Mouse (Mus musculus) MEL (cell line): ENCODE measurements at regions not wholly inside any gene's neighbourhood (a gene's known extent, or its start where the extent isn't known, plus 50 kb on each side); places are given as distances from the start of the nearest gene placed in this dataset.

Source experiments
- DNase-seq: peaks from one replicate; pipeline ENCODE4 v3.0.0; 2011; ENCODE audit warnings: low read depth, low spot score
- H3K27ac ChIP-seq: 2 replicates; pipeline ENCODE4 v1.5.1; 2012; ENCODE audit warnings: low read depth, mild to moderate bottlenecking, control low read depth, low read length, moderate library complexity; ENCODE audit not compliant: control insufficient read depth
- H3K27me3 ChIP-seq, 2 experiments: fragments of 150-350 bp in 1 of 2; sonication (generic) in 1 of 2; 2 replicates each; pipeline ENCODE4 v1.6.1; 2012; ENCODE audit warnings: low read length in 2 of 2, mild to moderate bottlenecking in 2 of 2, improper control_type of control experiment in 1 of 2, moderate library complexity in 1 of 2; ENCODE audit not compliant: insufficient read depth in 2 of 2, control insufficient read depth in 1 of 2
- H3K36me3 ChIP-seq, 2 experiments: 2 replicates each; pipeline ENCODE4 v1.6.1; 2012 to 2014; ENCODE audit warnings: low read length in 2 of 2, improper control_type of control experiment in 1 of 2, inconsistent platforms in 1 of 2, mild to moderate bottlenecking in 1 of 2; ENCODE audit not compliant: insufficient read depth in 2 of 2, control insufficient read depth in 1 of 2
- H3K4me1 ChIP-seq, 2 experiments: fragments of 150-350 bp in 1 of 2; sonication (generic) in 1 of 2; 2 replicates each; pipeline ENCODE4 v1.6.1; 2012; ENCODE audit warnings: low read length in 2 of 2, improper control_type of control experiment in 1 of 2, mild to moderate bottlenecking in 1 of 2; ENCODE audit not compliant: insufficient read depth in 2 of 2, control insufficient read depth in 1 of 2
- H3K4me3 ChIP-seq, 2 experiments: fragments of 150-350 bp in 1 of 2; sonication (generic) in 1 of 2; 2 replicates each; pipeline ENCODE4 v1.5.1; 2012; ENCODE audit warnings: low read depth in 2 of 2, low read length in 2 of 2, mild to moderate bottlenecking in 2 of 2, moderate library complexity in 2 of 2, control low read depth in 1 of 2, improper control_type of control experiment in 1 of 2; ENCODE audit not compliant: control insufficient read depth in 1 of 2, insufficient read depth in 1 of 2
- H3K79me2 ChIP-seq: 2 replicates; pipeline ENCODE4 v1.6.1; 2012; ENCODE audit warnings: mild to moderate bottlenecking, low read length, moderate library complexity; ENCODE audit not compliant: control insufficient read depth, poor library complexity, insufficient read depth
- H3K9ac ChIP-seq: 2 replicates; pipeline ENCODE4 v1.6.1; 2012; ENCODE audit warnings: low read depth, mild to moderate bottlenecking, control low read depth, low read length, moderate library complexity; ENCODE audit not compliant: control insufficient read depth, poor library complexity, severe bottlenecking
- H3K9me3 ChIP-seq: fragments of 150-350 bp; sonication (generic); replicated peaks from 2 replicates; pipeline ENCODE4 v1.6.1; 2012; ENCODE audit warnings: mild to moderate bottlenecking, low read length, improper control_type of control experiment, moderate library complexity; ENCODE audit not compliant: insufficient read depth
- CHD1 ChIP-seq: IDR thresholded peaks from 2 replicates; pipeline ENCODE4 v1.6.1; 2012; ENCODE audit warnings: low read depth, mild to moderate bottlenecking, inconsistent platforms, low read length, improper control_type of control experiment
- CHD2 ChIP-seq: IDR thresholded peaks from 2 replicates; pipeline ENCODE4 v1.6.1; 2011; ENCODE audit warnings: low read length, improper control_type of control experiment
- E2F4 ChIP-seq: IDR thresholded peaks from 2 replicates; pipeline ENCODE4 v1.6.1; 2011; ENCODE audit warnings: low read depth, low read length, improper control_type of control experiment, borderline replicate concordance
- ETS1 ChIP-seq: IDR thresholded peaks from 2 replicates; pipeline ENCODE4 v1.6.1; 2012; ENCODE audit warnings: low read depth, mild to moderate bottlenecking, inconsistent platforms, low read length, improper control_type of control experiment, moderate library complexity
- MAX ChIP-seq: IDR thresholded peaks from 2 replicates; pipeline ENCODE4 v1.6.1; 2011; ENCODE audit warnings: low read length, improper control_type of control experiment
- MAZ ChIP-seq: IDR thresholded peaks from 2 replicates; pipeline ENCODE4 v1.6.1; 2012; ENCODE audit warnings: low read depth, mild to moderate bottlenecking, inconsistent platforms, low read length, improper control_type of control experiment
- MEF2A ChIP-seq: IDR thresholded peaks from 2 replicates; pipeline ENCODE4 v1.6.1; 2014; ENCODE audit warnings: low read depth, mild to moderate bottlenecking, inconsistent platforms, low read length, improper control_type of control experiment; ENCODE audit not compliant: poor library complexity, insufficient replicate concordance, severe bottlenecking; ENCODE audit errors: extremely low read depth
- MXI1 ChIP-seq: IDR thresholded peaks from 2 replicates; pipeline ENCODE4 v1.6.1; 2011; ENCODE audit warnings: mild to moderate bottlenecking, low read depth, low read length, improper control_type of control experiment
- POLR2AphosphoS2 ChIP-seq: IDR thresholded peaks from 2 replicates; pipeline ENCODE4 v1.6.1; 2011; ENCODE audit warnings: low read length, improper control_type of control experiment
- POLR2AphosphoS5 ChIP-seq: IDR thresholded peaks from 2 replicates; pipeline ENCODE4 v1.6.1; 2012; ENCODE audit warnings: low read depth, borderline replicate concordance, mild to moderate bottlenecking, inconsistent platforms, low read length, moderate library complexity, mixed read lengths
- RAD21 ChIP-seq: IDR thresholded peaks from 2 replicates; pipeline ENCODE4 v1.6.1; 2011; ENCODE audit warnings: mild to moderate bottlenecking, low read depth, low read length, improper control_type of control experiment
- SIN3A ChIP-seq: IDR thresholded peaks from 2 replicates; pipeline ENCODE4 v1.6.1; 2012; ENCODE audit warnings: low read length, improper control_type of control experiment, inconsistent platforms
- TAL1 ChIP-seq: IDR thresholded peaks from 2 replicates; pipeline ENCODE4 v1.6.1; 2012; ENCODE audit warnings: mild to moderate bottlenecking, inconsistent platforms, low read length, moderate library complexity, mixed read lengths
- USF2 ChIP-seq, 2 experiments: IDR thresholded peaks; 2 replicates each; pipeline ENCODE4 v1.6.1; 2011 to 2012; ENCODE audit warnings: improper control_type of control experiment in 2 of 2, low read length in 2 of 2, borderline replicate concordance in 1 of 2, inconsistent platforms in 1 of 2, low read depth in 1 of 2, mild to moderate bottlenecking in 1 of 2; ENCODE audit not compliant: insufficient read depth in 1 of 2
- ZKSCAN1 ChIP-seq: IDR thresholded peaks from 2 replicates; pipeline ENCODE4 v1.6.1; 2012; ENCODE audit warnings: low read depth, mild to moderate bottlenecking, inconsistent platforms, low read length, improper control_type of control experiment, moderate library complexity
- ZMIZ1 ChIP-seq: IDR thresholded peaks from 2 replicates; pipeline ENCODE4 v1.6.1; 2012; ENCODE audit warnings: low read depth, mild to moderate bottlenecking, inconsistent platforms, low read length, improper control_type of control experiment, moderate library complexity

- H3K4me3 ChIP-seq: no peak overlapping the region
- no peak overlapping the region for H3K27ac ChIP-seq
Observed at GRCm38 (mm10) chr9:25387876-25388650, 93.3 kb upstream of the Eepd1 start.

GRCm38 (mm10) chr9:25389351-25389750 lies 92.0 kb upstream of the Eepd1 start:
- H3K4me3 ChIP-seq: no peak overlapping the region
- no peak overlapping the region for H3K27ac ChIP-seq
- DNase-seq: no peak
- no peaks in the 10 kb centered on the region for H3K9me3 ChIP-seq
- H3K4me1 ChIP-seq: no peaks in the 10 kb centered on the region
- no peak overlapping the region for H3K9ac ChIP-seq
- TF ChIP-seq MXI1: no peak
- TF ChIP-seq, all 39 proteins: peak for 0
- H3K27me3 ChIP-seq: no peaks in the 10 kb centered on the region
- H3K79me2 ChIP-seq: no peaks in the 10 kb centered on the region
- no peaks in the 10 kb centered on the region for H3K36me3 ChIP-seq

More at GRCm38 (mm10) chr9:25387876-25388650, 93.3 kb upstream of the Eepd1 start:
- no peaks in the 10 kb centered on the region for H3K9me3 ChIP-seq
- H3K79me2 ChIP-seq: no peaks in the 10 kb centered on the region
- no peak for DNase-seq
- H3K9ac ChIP-seq: no peak overlapping the region
- no peaks in the 10 kb centered on the region for H3K4me1 ChIP-seq
- no peaks in the 10 kb centered on the region for H3K36me3 ChIP-seq
- no peak for TF ChIP-seq USF2 (IDR thresholded peaks at IDR 0.05; ENCODE audit: borderline replicate concordance in 1 of 2, insufficient read depth in 1 of 2, low read depth in 1 of 2, low read length in 2 of 2)
- TF ChIP-seq ZMIZ1: no peak
- TF ChIP-seq ZKSCAN1: no peak
- TF ChIP-seq MAZ: no peak
- TF ChIP-seq CHD1: no peak
- no peak for TF ChIP-seq MAX
- TF ChIP-seq POLR2AphosphoS2: no peak
- no peak for TF ChIP-seq RAD21
- TF ChIP-seq POLR2AphosphoS5: no peak
- no peak for TF ChIP-seq SIN3A
- TF ChIP-seq E2F4: no peak
- no peak for TF ChIP-seq MEF2A
- no peak for TF ChIP-seq CHD2
- no peak for TF ChIP-seq TAL1
- no peak for TF ChIP-seq ETS1
- no peaks in the 10 kb centered on the region for H3K27me3 ChIP-seq
